Mouse (Mus musculus) heart, embryonic 11.5 days (tissue): ENCODE data around the gene Klhdc3. TPM values are rescaled to one million over a fixed set of nuclear protein-coding genes. Genes with fewer than 3 reads are reported as not detected.
A peak's percentile ranks its signal among the peaks of the same experiment; 100 is the strongest.

Experiments
- ATAC-seq: fragments of 200-750 bp; cut with Nextera tagmentation; replicated peaks from 2 replicates; pipeline ENCODE4 v1.8.0; 2017; ENCODE audit warnings: moderate library complexity; ENCODE audit not compliant: insufficient number of reproducible peaks, low FRiP score, low TSS enrichment
- H3K27ac ChIP-seq: fragments of 300-500 bp; sonication (generic); 2 replicates; pipeline ENCODE4 v1.5.1; 2014; ENCODE audit warnings: mild to moderate bottlenecking, low read depth, low read length
- H3K27me3 ChIP-seq: fragments of 300-500 bp; sonication (generic); 2 replicates; pipeline ENCODE4 v1.6.1; 2014; ENCODE audit warnings: mild to moderate bottlenecking, low read length, mixed read lengths; ENCODE audit not compliant: control insufficient read depth, insufficient read depth
- H3K36me3 ChIP-seq: fragments of 300-500 bp; sonication (generic); 2 replicates; pipeline ENCODE4 v1.6.1; 2014; ENCODE audit warnings: mild to moderate bottlenecking, low read length, moderate library complexity, mixed read lengths; ENCODE audit not compliant: control insufficient read depth, insufficient read depth
- H3K4me1 ChIP-seq: fragments of 300-500 bp; sonication (generic); 2 replicates; pipeline ENCODE4 v1.6.1; 2014; ENCODE audit warnings: low read length; ENCODE audit not compliant: control insufficient read depth, insufficient read depth
- H3K4me2 ChIP-seq: fragments of 300-500 bp; sonication (generic); 2 replicates; pipeline ENCODE4 v1.6.1; 2014; ENCODE audit warnings: mild to moderate bottlenecking, moderate library complexity
- H3K4me3 ChIP-seq: fragments of 300-500 bp; sonication (generic); 2 replicates; pipeline ENCODE4 v1.5.1; 2014; ENCODE audit warnings: low read depth, low read length
- H3K9ac ChIP-seq: fragments of 300-500 bp; sonication (generic); 2 replicates; pipeline ENCODE4 v1.6.1; 2014; ENCODE audit warnings: mild to moderate bottlenecking, low read depth, low read length, moderate library complexity
- H3K9me3 ChIP-seq: fragments of 300-500 bp; sonication (generic); replicated peaks from 2 replicates; pipeline ENCODE4 v1.6.1; 2016; ENCODE audit warnings: low read length; ENCODE audit not compliant: control insufficient read depth
- WGBS: fragments of 180-500 bp; shearing (Covaris S2); extraction: QIAGEN DNeasy Blood & Tissue Kit; methylation state at CpG from one replicate; pipeline ENCODE4 v1.1.7; 2014; ENCODE audit not compliant: insufficient replicate concordance; 5-methylcytosine and 5-hydroxymethylcytosine counted together
- polyA plus RNA-seq: library from polyadenylated mRNA; unstranded; fragments of >200 nt; fragmentation: Nextera tagmentation; extraction: Ambion mirVana; gene quantifications from 2 replicates; pipeline ENCODE4 v1.2.1, GENCODE M21; 2014

The Klhdc3 gene
- 117 and 143 TPM in 2 replicates for polyA plus RNA-seq

GRCm38 (mm10) chr17:46680760-46681373, at the start of gene Klhdc3:
TSS of gene Klhdc3 (minus strand) at chr17:46680914.
- Histone ChIP-seq H3K9me3 (no peaks in the 10 kb centered on the region), H3K27ac (peak within 1 kb of the TSS; percentile 94), H3K9ac (peak within 1 kb of the TSS; percentile 85), H3K27me3 (no peaks in the 10 kb centered on the region), H3K4me1 (peaks cover 28% of the 10 kb centered on the region), H3K4me2 (peak within 1 kb of the TSS; percentile 91), H3K36me3 (peaks cover 42% of the 10 kb centered on the region), H3K4me3 (peak within 1 kb of the TSS; percentile 93)
- ATAC-seq, result peak; percentile 93
- under 1% methylated on average over 49 of the region's 49 CpGs for WGBS

GRCm38 (mm10) chr17:46728904-46729318, 48.2 kb upstream of the Klhdc3 start, which contains the start of gene Gnmt:
TSS of gene Gnmt (minus strand) at chr17:46729168.
- Histone ChIP-seq H3K4me1 (peaks cover 8% of the 10 kb centered on the region; the same call in 1 of the 2 replicates), H3K36me3 (no peaks in the 10 kb centered on the region), H3K4me3 (0 out of 2 replicates have a peak within 1 kb of the TSS, but pooled peaks have one; percentile 12), H3K9me3 (no peaks in the 10 kb centered on the region), H3K4me2 (peak within 1 kb of the TSS; percentile 37), H3K9ac (no peak within 1 kb of the TSS), H3K27me3 (peaks cover 24% of the 10 kb centered on the region), H3K27ac (no peak within 1 kb of the TSS)
- WGBS, result 17% methylated on average over 24 of the region's 24 CpGs
- no peak; the same call in 1 of the 2 replicates for ATAC-seq

- no peak for ATAC-seq
- Histone ChIP-seq H3K27me3 (peaks cover 24% of the 10 kb centered on the region), H3K36me3 (no peaks in the 10 kb centered on the region), H3K4me1 (peaks cover 8% of the 10 kb centered on the region; the same call in 1 of the 2 replicates), H3K9ac (no peak overlapping the region), H3K27ac (no peak overlapping the region), H3K4me2 (peak overlapping the region; percentile 37; the same call in 1 of the 2 replicates), H3K4me3 (0 out of 2 replicates have a peak overlapping the region, but pooled peaks have one; percentile 12), H3K9me3 (no peaks in the 10 kb centered on the region)
- WGBS, result 42% methylated on average over 11 of the region's 11 CpGs
These were observed 47.8 kb upstream of the Klhdc3 start for GRCm38 (mm10) chr17:46728496-46728895.

- peaks cover 8% of the 10 kb centered on the region; the same call in 1 of the 2 replicates for H3K4me1 ChIP-seq
- WGBS, result 27% methylated on average over 6 of the region's 6 CpGs
These were observed 47.3 kb upstream of the Klhdc3 start for GRCm38 (mm10) chr17:46728021-46728420.

GRCm38 (mm10) chr17:46727271-46727670, 46.6 kb upstream of the Klhdc3 start:
- H3K36me3 ChIP-seq, result no peaks in the 10 kb centered on the region; the same call in 1 of the 2 replicates
- H3K9me3 ChIP-seq, result no peaks in the 10 kb centered on the region
- H3K4me2 ChIP-seq, result no peak overlapping the region
- H3K4me1 ChIP-seq, result peaks cover 8% of the 10 kb centered on the region; the same call in 1 of the 2 replicates
- no peak overlapping the region for H3K4me3 ChIP-seq
- WGBS, result 90% methylated on average over 11 of the region's 11 CpGs
- no peak for ATAC-seq
- no peak overlapping the region for H3K27ac ChIP-seq
- peaks cover 24% of the 10 kb centered on the region for H3K27me3 ChIP-seq
- H3K9ac ChIP-seq, result no peak overlapping the region

More at GRCm38 (mm10) chr17:46728021-46728420, 47.3 kb upstream of the Klhdc3 start:
- no peak overlapping the region for H3K9ac ChIP-seq
- H3K4me3 ChIP-seq, result no peak overlapping the region
- H3K27ac ChIP-seq, result no peak overlapping the region
- no peaks in the 10 kb centered on the region for H3K9me3 ChIP-seq
- peaks cover 24% of the 10 kb centered on the region for H3K27me3 ChIP-seq
- ATAC-seq, result no peak
- no peak overlapping the region for H3K4me2 ChIP-seq
- H3K36me3 ChIP-seq, result no peaks in the 10 kb centered on the region

- Histone ChIP-seq H3K4me2 (no peak overlapping the region), H3K4me1 (peaks cover 8% of the 10 kb centered on the region; the same call in 1 of the 2 replicates), H3K9me3 (no peaks in the 10 kb centered on the region), H3K36me3 (no peaks in the 10 kb centered on the region; the same call in none of the 2 replicates), H3K4me3 (no peak overlapping the region), H3K27ac (no peak overlapping the region), H3K27me3 (peaks cover 24% of the 10 kb centered on the region), H3K9ac (no peak overlapping the region)
- WGBS, result 85% methylated on average over 26 of the region's 26 CpGs
- ATAC-seq, result no peak
These were observed 45.3 kb upstream of the Klhdc3 start for GRCm38 (mm10) chr17:46725731-46726645.

GRCm38 (mm10) chr17:46725273-46725672, 44.6 kb upstream of the Klhdc3 start:
- Histone ChIP-seq H3K4me2 (no peak overlapping the region), H3K27me3 (peaks cover 24% of the 10 kb centered on the region), H3K27ac (no peak overlapping the region), H3K4me3 (no peak overlapping the region), H3K9me3 (no peaks in the 10 kb centered on the region), H3K9ac (no peak overlapping the region), H3K36me3 (no peaks in the 10 kb centered on the region; the same call in none of the 2 replicates), H3K4me1 (peaks cover 8% of the 10 kb centered on the region; the same call in 1 of the 2 replicates)
- 47% methylated on average over 9 of the region's 9 CpGs for WGBS
- ATAC-seq, result no peak

GRCm38 (mm10) chr17:46724477-46725084, 43.9 kb upstream of the Klhdc3 start:
- peaks cover 8% of the 10 kb centered on the region; the same call in 1 of the 2 replicates for H3K4me1 ChIP-seq
- no peak overlapping the region for H3K27ac ChIP-seq
- ATAC-seq, result no peak
- no peaks in the 10 kb centered on the region for H3K9me3 ChIP-seq
- H3K27me3 ChIP-seq, result peaks cover 18% of the 10 kb centered on the region
- H3K36me3 ChIP-seq, result peaks cover 2% of the 10 kb centered on the region
- no peak overlapping the region for H3K4me3 ChIP-seq
- WGBS, result 85% methylated on average over 16 of the region's 20 CpGs
- H3K4me2 ChIP-seq, result no peak overlapping the region
- no peak overlapping the region for H3K9ac ChIP-seq
